Mouse (Mus musculus) common myeloid progenitor, adult 5-6 weeks (primary cell): ENCODE data around the gene Zfp1. TPM values are rescaled to one million over a fixed set of nuclear protein-coding genes. Genes with fewer than 3 reads are reported as not detected.

Experiments
- ATAC-seq: replicated peaks from 2 replicates; pipeline ENCODE4 v1.8.0; 2016; ENCODE audit warnings: low read depth, mild to moderate bottlenecking, moderate TSS enrichment, inconsistent platforms; ENCODE audit not compliant: poor library complexity, severe bottlenecking
- total RNA-seq: library from RNA; stranded (forward); fragments of 200-1000, 187-1606 nt; gene quantifications from 2 replicates; pipeline ENCODE4 v1.2.3, GENCODE M21; 2017

Gene Zfp1
- total RNA-seq, 1 experiment from 2014 or later: 9.8 TPM

DNA sequence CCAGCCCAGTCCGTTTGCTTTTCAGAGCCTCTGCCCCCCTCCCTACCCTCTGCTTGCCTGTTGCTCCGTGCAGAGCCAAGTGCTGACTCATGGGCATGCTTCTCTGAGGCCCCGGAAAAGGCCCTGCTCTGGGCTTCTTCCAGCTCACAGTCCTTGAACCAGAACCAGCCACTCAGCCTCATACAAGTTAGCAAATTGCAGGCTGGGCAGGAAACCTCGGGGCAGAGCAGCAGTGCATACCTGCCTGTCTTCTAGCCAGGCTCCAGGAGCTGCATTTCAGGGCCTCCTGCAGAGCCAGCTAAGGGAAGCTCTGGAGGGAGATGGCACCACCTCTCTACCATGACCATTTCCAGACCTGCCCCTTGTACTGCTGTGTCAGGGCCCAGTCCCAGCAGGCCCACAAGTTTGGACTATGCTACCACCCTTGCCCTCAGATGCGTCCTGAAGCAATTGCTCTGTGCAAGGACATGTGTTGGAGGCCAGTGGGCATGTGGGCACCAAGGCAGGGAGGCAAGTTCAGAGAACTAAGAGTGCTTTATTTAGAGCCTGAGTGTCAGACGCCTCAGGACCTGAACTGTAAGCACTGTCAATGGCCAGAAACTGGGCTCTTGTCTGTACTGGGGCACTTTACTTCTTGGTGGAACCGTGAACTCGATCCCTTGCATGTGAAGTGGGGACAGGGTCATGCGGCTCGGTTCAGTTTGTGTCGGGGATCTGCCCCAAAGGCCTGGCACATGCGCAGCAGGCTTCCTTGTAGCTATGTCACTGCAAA lies 18.9 kb upstream of the Zfp1 start:
- ATAC-seq: peak; percentile 24; the same call in 1 of the 2 replicates

GRCm38 (mm10) chr8:111624853-111625221 lies 18.4 kb upstream of the Zfp1 start:
- no peak for ATAC-seq

- peak; percentile 57 for ATAC-seq
Observed at GRCm38 (mm10) chr8:111625694-111626527, 17.3 kb upstream of the Zfp1 start.

- no peak for ATAC-seq
Observed at GRCm38 (mm10) chr8:111626528-111626820, 16.7 kb upstream of the Zfp1 start.

GRCm38 (mm10) chr8:111626933-111627332 lies 16.3 kb upstream of the Zfp1 start:
- ATAC-seq: no peak

DNA sequence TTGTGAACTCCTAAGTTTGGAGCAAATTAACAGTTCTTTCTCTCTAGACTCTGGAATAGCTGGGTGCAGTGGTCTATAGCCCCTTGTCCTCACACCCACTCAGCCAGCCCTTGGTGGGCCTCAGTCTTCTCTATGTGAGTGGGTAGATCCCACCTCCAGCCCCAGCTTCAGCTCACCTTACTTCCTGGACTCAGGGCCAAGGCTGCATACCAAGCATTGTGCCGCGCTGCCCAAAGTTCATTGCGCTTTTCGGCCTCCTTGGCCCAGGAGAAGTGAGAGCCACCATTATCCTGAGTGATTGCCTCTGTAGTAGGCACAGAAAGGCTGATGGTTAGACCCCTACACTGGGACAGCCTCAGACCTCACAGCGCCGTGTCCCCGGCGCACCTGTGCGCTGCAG lies 15.3 kb upstream of the Zfp1 start:
- ATAC-seq: no peak

- no peak for ATAC-seq
Observed at GRCm38 (mm10) chr8:111628401-111628800, 14.8 kb upstream of the Zfp1 start.

- peak; percentile 15; the same call in 1 of the 2 replicates for ATAC-seq
Observed at GRCm38 (mm10) chr8:111628894-111629501, 14.2 kb upstream of the Zfp1 start.

- peak; percentile 70 for ATAC-seq
Observed at GRCm38 (mm10) chr8:111630105-111630521, 13.1 kb upstream of the Zfp1 start, which contains the start of gene Ldhd. Gene Ldhd (minus strand): TSS chr8:111630374.

GRCm38 (mm10) chr8:111631589-111631988 lies 11.6 kb upstream of the Zfp1 start:
- ATAC-seq: no peak

- no peak for ATAC-seq
Observed at GRCm38 (mm10) chr8:111632976-111633375, 10.2 kb upstream of the Zfp1 start.

DNA sequence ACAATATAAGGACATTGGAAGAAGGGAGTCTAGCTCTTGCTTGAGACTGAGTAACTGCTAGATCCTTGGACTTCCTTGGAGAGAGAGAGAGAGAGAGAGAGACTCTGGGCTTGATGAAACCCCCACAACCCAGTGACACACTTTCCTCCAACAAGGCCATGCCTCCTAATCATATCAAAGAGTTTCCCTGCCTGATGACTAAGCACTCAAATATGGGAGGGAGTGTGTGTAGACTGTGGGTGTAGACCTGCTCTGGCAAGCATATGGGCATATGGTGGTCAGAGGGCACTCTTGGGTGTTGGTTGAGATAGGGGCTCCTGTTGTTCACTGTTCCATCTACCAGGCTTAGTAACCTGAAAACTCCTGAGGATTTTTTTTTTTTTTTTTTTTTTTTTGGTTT lies 5.1 kb upstream of the Zfp1 start:
- ATAC-seq: peak; percentile 54

DNA sequence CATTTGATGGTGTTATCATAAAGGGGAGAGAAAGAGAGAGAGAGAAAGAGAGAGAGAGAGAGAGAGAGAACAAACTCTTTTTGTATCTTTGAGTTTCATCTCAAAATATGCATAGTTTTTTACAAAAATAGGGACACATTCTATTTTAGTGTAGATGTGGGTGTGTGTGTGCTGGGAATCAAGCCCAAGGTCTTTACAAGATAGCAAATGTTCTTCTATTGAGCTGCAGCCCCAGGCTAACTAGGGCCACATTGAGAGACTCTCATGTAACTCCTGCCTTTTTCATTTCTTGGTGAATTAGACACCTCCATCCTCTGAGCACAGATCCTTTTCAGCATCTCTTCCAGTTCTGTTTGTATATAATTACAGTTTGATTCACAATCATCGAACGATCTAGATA lies 2.1 kb upstream of the Zfp1 start:
- no peak for ATAC-seq

DNA sequence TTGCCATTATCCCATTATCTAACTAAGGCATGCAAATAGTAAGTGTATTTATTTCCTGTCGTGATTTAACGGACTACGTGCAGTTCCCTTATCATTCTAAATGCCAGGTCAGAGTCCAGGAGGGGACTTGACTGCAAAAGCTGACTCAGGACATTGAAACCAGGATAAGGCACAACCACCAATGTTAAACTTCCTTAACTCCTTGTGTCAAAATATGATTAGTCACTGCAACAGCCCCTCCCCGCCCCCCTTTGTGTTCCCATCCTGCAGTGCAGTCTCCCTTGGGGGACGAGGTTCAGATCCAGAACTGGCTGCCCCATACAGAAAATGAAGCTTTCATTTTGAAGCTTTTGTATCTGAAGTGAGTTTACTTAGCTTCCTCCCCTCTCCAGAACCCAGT lies 705 bp upstream of the Zfp1 start:
- ATAC-seq: peak; percentile 29

GRCm38 (mm10) chr8:111642939-111643263 lies 300 bp upstream of the Zfp1 start:
- ATAC-seq: peak; percentile 1; the same call in 1 of the 2 replicates

GRCm38 (mm10) chr8:111644286-111645051 lies 1.3 kb downstream of the Zfp1 start:
- ATAC-seq: peak; percentile 74

DNA sequence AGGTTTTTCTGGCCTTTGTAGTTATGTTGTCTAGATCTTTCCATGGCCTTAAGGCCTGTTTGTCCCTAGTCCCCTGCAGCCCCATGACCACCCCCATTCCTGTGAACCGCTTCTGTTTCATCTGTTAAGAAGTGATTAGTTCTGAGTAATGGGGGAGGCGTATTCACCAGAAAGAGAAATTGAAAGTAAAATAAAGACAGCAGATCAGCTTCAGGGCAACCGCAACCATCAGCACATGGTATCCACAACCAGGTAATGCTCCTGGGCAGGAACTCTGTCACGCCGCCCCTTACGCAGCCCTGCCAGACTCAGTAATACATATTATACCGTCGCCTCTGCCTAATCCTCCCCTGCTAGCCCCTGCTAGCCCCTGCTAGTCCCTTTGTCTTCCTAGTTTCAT lies 2.5 kb downstream of the Zfp1 start:
- ATAC-seq: no peak

- no peak for ATAC-seq
Observed at GRCm38 (mm10) chr8:111648834-111649233, 5.6 kb downstream of the Zfp1 start.

GRCm38 (mm10) chr8:111650651-111651050 lies 7.5 kb downstream of the Zfp1 start:
- no peak for ATAC-seq

DNA sequence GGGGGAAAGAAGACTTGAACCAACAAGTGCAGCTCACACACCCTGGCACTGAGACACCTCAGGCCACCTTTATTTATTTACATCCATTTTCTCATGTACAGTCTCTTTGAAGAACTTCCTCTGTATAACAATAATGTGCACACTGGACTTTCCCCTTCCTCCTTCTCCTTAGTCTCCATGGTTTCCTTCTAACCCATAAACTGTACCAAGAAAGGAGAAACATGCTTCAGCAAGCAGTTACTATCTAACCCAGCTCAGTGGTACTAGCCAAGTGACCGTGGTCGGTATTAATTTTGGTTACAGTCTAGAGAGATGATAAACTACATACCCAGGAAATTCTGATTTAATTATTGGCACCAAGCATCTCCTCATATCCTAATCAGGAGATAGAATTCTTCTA lies 10.3 kb downstream of the Zfp1 start:
- no peak for ATAC-seq
